Mouse (Mus musculus): ENCODE data around the gene Cdcp1.

DNA sequence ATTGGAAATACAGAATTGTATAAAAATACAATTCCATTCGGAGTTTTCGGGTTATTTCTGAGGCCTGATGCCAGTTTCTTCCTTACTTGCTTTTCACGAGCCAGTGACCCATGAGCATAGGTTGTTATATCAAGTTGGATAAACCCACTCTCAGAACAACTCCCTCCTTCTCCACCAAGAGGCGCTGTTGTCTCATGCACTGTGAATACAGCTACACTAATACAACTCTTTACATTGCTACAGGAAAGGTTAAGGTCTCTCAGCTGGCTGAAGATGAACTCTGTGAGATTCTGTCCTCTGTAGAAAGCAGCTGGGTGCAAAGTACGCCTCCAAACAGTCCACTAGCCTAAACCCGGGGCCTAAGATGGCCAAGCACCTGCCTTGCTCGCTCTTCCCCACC, 56.5 kb downstream of the Cdcp1 start:
- TF ChIP-seq CTCF (IDR thresholded peaks at IDR 0.05; ENCODE audit: low read depth) = peak; percentile 93
- TF ChIP-seq EP300 (IDR thresholded peaks at IDR 0.05; ENCODE audit: low read depth) = no peak
